Mouse (Mus musculus) stomach, postnatal 0 days (tissue): ENCODE results near the gene Tubb5.
"Not testable (repeated sequence)": the region's sequence is repeated elsewhere in the genome, so short reads cannot be mapped to it uniquely, and the experiment has no call there.

Source experiments
- CTCF ChIP-seq: IDR thresholded peaks from 2 replicates; pipeline ENCODE4 v1.5.1; 2016; ENCODE audit warnings: antibody characterized with exemption, low read depth, mild to moderate bottlenecking, moderate library complexity
- EP300 ChIP-seq: optimal IDR thresholded peaks from 2 replicates; pipeline ENCODE3; 2016; ENCODE audit warnings: antibody characterized with exemption

GRCm38 (mm10) chr17:35839002-35839401 lies 896 bp upstream of the Tubb5 start:
- TF ChIP-seq CTCF, EP300: not testable (repeated sequence)
